Comparison of ENCODE assay signal across 8 mouse cellular contexts in genomic region chr5:65762686-65763085, GRCm38 (mm10). TPM values are rescaled to one million over a fixed set of nuclear protein-coding genes. Genes with fewer than 3 reads are reported as not detected.
DNase-seq lines count a peak whose midpoint lies in the region; ATAC-seq and TF ChIP-seq lines count a peak whose summit lies in the region.

No protein-coding gene starts in this region.

- peak overlapping the region; percentile 96 for H3K9ac ChIP-seq in kidney, postnatal 0 days (ENCODE audit: low read depth, low read length)
- H3K9ac ChIP-seq in hindbrain, embryonic 14.5 days: peak overlapping the region; percentile 99
- peak overlapping the region; percentile 98 for H3K9ac ChIP-seq in midbrain, embryonic 15.5 days

- H3K36me3 ChIP-seq in kidney, postnatal 0 days (ENCODE audit: insufficient read depth, low read length): no peaks in the 10 kb centered on the region
- H3K36me3 ChIP-seq in hindbrain, embryonic 14.5 days (replicated peaks; ENCODE audit: control insufficient read depth, insufficient read depth): no peaks in the 10 kb centered on the region
- H3K36me3 ChIP-seq in midbrain, embryonic 15.5 days (replicated peaks): no peaks in the 10 kb centered on the region

- ATAC-seq in kidney, postnatal 0 days (replicated peaks; ENCODE audit: low FRiP score, low read depth): no peak
- ATAC-seq in hindbrain, embryonic 14.5 days (ENCODE audit: low FRiP score): no peak
- no peak for ATAC-seq in midbrain, embryonic 15.5 days (replicated peaks)

- H3K27ac ChIP-seq in kidney, postnatal 0 days: peak overlapping the region; percentile 99
- peak overlapping the region; percentile 100 for H3K27ac ChIP-seq in hindbrain, embryonic 14.5 days
- peak overlapping the region; percentile 100 for H3K27ac ChIP-seq in midbrain, embryonic 15.5 days

- peak overlapping the region; percentile 94 for H3K4me2 ChIP-seq in kidney, postnatal 0 days (ENCODE audit: low read length)
- H3K4me2 ChIP-seq in hindbrain, embryonic 14.5 days (replicated peaks): peak overlapping the region; percentile 81
- peak overlapping the region; percentile 60 for H3K4me2 ChIP-seq in midbrain, embryonic 15.5 days

- peak overlapping the region; percentile 77 for H3K4me3 ChIP-seq in kidney, postnatal 0 days (replicated peaks; ENCODE audit: low read depth, low read length)
- H3K4me3 ChIP-seq in hindbrain, embryonic 14.5 days (replicated peaks; ENCODE audit: low read length): peak overlapping the region; percentile 95
- H3K4me3 ChIP-seq in midbrain, embryonic 15.5 days: peak overlapping the region; percentile 96

- H3K4me1 ChIP-seq in kidney, postnatal 0 days (replicated peaks; ENCODE audit: insufficient read depth, low read length): no peaks in the 10 kb centered on the region
- H3K4me1 ChIP-seq in hindbrain, embryonic 14.5 days (replicated peaks; ENCODE audit: control insufficient read depth, insufficient read depth, low read length): peaks cover 5% of the 10 kb centered on the region; the same call in 1 of the 2 replicates
- peaks cover 14% of the 10 kb centered on the region for H3K4me1 ChIP-seq in midbrain, embryonic 15.5 days

- H3K9me3 ChIP-seq in kidney, postnatal 0 days (replicated peaks; ENCODE audit: low read length): no peaks in the 10 kb centered on the region
- no peaks in the 10 kb centered on the region for H3K9me3 ChIP-seq in hindbrain, embryonic 14.5 days (ENCODE audit: control insufficient read depth, low read length)
- no peaks in the 10 kb centered on the region for H3K9me3 ChIP-seq in midbrain, embryonic 15.5 days

- no peaks in the 10 kb centered on the region for H3K27me3 ChIP-seq in kidney, postnatal 0 days (ENCODE audit: insufficient read depth, low read length)
- no peaks in the 10 kb centered on the region for H3K27me3 ChIP-seq in hindbrain, embryonic 14.5 days (ENCODE audit: control insufficient read depth, insufficient read depth, low read length)
- H3K27me3 ChIP-seq in midbrain, embryonic 15.5 days (replicated peaks): no peaks in the 10 kb centered on the region

- DNase-seq in kidney, postnatal 0 days (ENCODE audit: low spot score): peak; percentile 18
- DNase-seq in kidney, adult 8-10 months: no peak
- peak; percentile 34 for DNase-seq in c-Kit-positive CD71-positive TER-119-negative erythroid progenitor cells, embryonic 14.5 days (ENCODE audit: low read depth)
- no peak for DNase-seq in hindbrain, embryonic 14.5 days (ENCODE audit: low spot score)
- DNase-seq in frontal cortex, postnatal 14 days (ENCODE audit: low spot score in 2 of 2): no peak
- DNase-seq in right cerebral cortex, adult 2 months (ENCODE audit: low spot score in 2 of 2): no peak
- DNase-seq in urinary bladder, postnatal 25 days (ENCODE audit: low spot score): no peak

- TF ChIP-seq CTCF in kidney, postnatal 0 days (IDR thresholded peaks at IDR 0.05; ENCODE audit: low read depth): no peak

- under 1% methylated on average over 3 of the region's 3 CpGs for WGBS in kidney, postnatal 0 days
- WGBS in hindbrain, embryonic 14.5 days: 0% methylated on average over 3 of the region's 3 CpGs
- WGBS in midbrain, embryonic 15.5 days: 0% methylated on average over 3 of the region's 3 CpGs

RNA-seq across cellular contexts. Expression of gene N4bp2, which starts 0.6 kb away (rescaled TPM):
- polyA plus RNA-seq in kidney, postnatal 0 days (2015; fragmentation: Nextera tagmentation; extraction: Ambion mirVana): 14.9 and 15.8 TPM in 2 replicates
- polyA plus RNA-seq in hindbrain, embryonic 14.5 days (2014; fragmentation: Nextera tagmentation; extraction: Ambion mirVana): 26.9 and 27.1 TPM in 2 replicates
- polyA plus RNA-seq in midbrain, embryonic 15.5 days (2015; fragmentation: Nextera tagmentation; extraction: Ambion mirVana): 17.8 and 20.5 TPM in 2 replicates

Comparison
In these comparisons a context has a peak if more than half of its experiments do, and no peak if none do; other contexts are left out.
1. DNase-seq: peak in kidney, postnatal 0 days (single experiment) and c-Kit-positive CD71-positive TER-119-negative erythroid progenitor cells, embryonic 14.5 days (single experiment); none in kidney, adult 8-10 months (0 of 2), hindbrain, embryonic 14.5 days (single experiment), frontal cortex, postnatal 14 days (0 of 2), right cerebral cortex, adult 2 months (0 of 2) and urinary bladder, postnatal 25 days (single experiment).
2. Peak in every context shown above with its lines, with median percentiles within 50 percentile points of each other: H3K27ac ChIP-seq, H3K4me2 ChIP-seq, H3K4me3 ChIP-seq and H3K9ac ChIP-seq.